Mouse (Mus musculus) liver, embryonic 14.5 days (tissue): ENCODE data around the gene Pramel6. TPM values are rescaled to one million over a fixed set of nuclear protein-coding genes. Genes with fewer than 3 reads are reported as not detected.
"Not testable (repeated sequence)": the region's sequence is repeated elsewhere in the genome, so short reads cannot be mapped to it uniquely, and the experiment has no call there.

Experiments
- ATAC-seq: fragments of 200-750 bp; cut with Nextera tagmentation; 2 replicates; pipeline ENCODE4 v1.8.0; 2017; ENCODE audit warnings: moderate number of reproducible peaks, mild to moderate bottlenecking, moderate library complexity; ENCODE audit not compliant: insufficient read depth
- DNase-seq, 3 experiments: peaks; one replicate each; pipeline ENCODE4 v3.0.0-alpha.2; 2012 to 2013; ENCODE audit warnings: low read depth in 3 of 3, low spot score in 3 of 3
- H3K27ac ChIP-seq: fragments of 300-500 bp; sonication (generic); 2 replicates; pipeline ENCODE4 v1.5.1; 2014; ENCODE audit warnings: moderate library complexity, mild to moderate bottlenecking, control low read depth, inconsistent platforms
- H3K27me3 ChIP-seq: fragments of 300-500 bp; sonication (generic); 2 replicates; pipeline ENCODE4 v1.6.1; 2014; ENCODE audit warnings: mild to moderate bottlenecking, low read length, moderate library complexity; ENCODE audit not compliant: control insufficient read depth, insufficient read depth
- H3K36me3 ChIP-seq: fragments of 300-500 bp; sonication (generic); replicated peaks from 2 replicates; pipeline ENCODE4 v1.6.1; 2014; ENCODE audit warnings: low read depth; ENCODE audit not compliant: control insufficient read depth, insufficient read depth
- H3K4me1 ChIP-seq, 2 experiments: fragments of 200-500 bp in 1 of 2; fragments of 300-500 bp in 1 of 2; sonication (generic) in 1 of 2; replicated peaks; 2 replicates each; pipeline ENCODE4 v1.6.1; 2012 to 2014; ENCODE audit warnings: antibody characterized with exemption in 1 of 2, inconsistent platforms in 1 of 2, low read length in 1 of 2; ENCODE audit not compliant: control insufficient read depth in 2 of 2, insufficient read depth in 2 of 2
- H3K4me2 ChIP-seq: fragments of 300-500 bp; sonication (generic); 2 replicates; pipeline ENCODE4 v1.6.1; 2014; ENCODE audit warnings: low read depth, mild to moderate bottlenecking, control low read depth, moderate library complexity
- H3K4me3 ChIP-seq, 2 experiments: fragments of 200-500 bp in 1 of 2; fragments of 300-500 bp in 1 of 2; sonication (generic) in 1 of 2; 2 replicates each; pipeline ENCODE4 v1.5.1; 2012 to 2014; ENCODE audit warnings: low read depth in 2 of 2, low read length in 2 of 2, mild to moderate bottlenecking in 2 of 2, control low read depth in 1 of 2, inconsistent platforms in 1 of 2, moderate library complexity in 1 of 2; ENCODE audit not compliant: insufficient read depth in 1 of 2
- H3K9ac ChIP-seq: fragments of 300-500 bp; sonication (generic); replicated peaks from 2 replicates; pipeline ENCODE4 v1.6.1; 2014; ENCODE audit warnings: mild to moderate bottlenecking, control low read depth, moderate library complexity
- H3K9me3 ChIP-seq: fragments of 300-500 bp; sonication (generic); 2 replicates; pipeline ENCODE4 v1.6.1; 2016; ENCODE audit warnings: low read length, mixed read lengths; ENCODE audit not compliant: control insufficient read depth
- CTCF ChIP-seq: IDR thresholded peaks from 2 replicates; pipeline ENCODE4 v1.5.1; 2016; ENCODE audit warnings: antibody characterized with exemption, low read depth, control low read depth
- EP300 ChIP-seq: IDR thresholded peaks from 2 replicates; pipeline ENCODE4 v1.6.1; 2016; ENCODE audit warnings: antibody characterized with exemption, low read depth
- WGBS: fragments of 180-500 bp; shearing (Covaris S2); extraction: QIAGEN DNeasy Blood & Tissue Kit; methylation state at CpG from one replicate; pipeline ENCODE4 v1.1.7; 2014; ENCODE audit not compliant: insufficient replicate concordance; 5-methylcytosine and 5-hydroxymethylcytosine counted together
- polyA plus RNA-seq, 2 experiments: library from polyadenylated mRNA; depleted of rRNA in 1 of 2; stranded (reverse) in 1 of 2; unstranded in 1 of 2; fragments of >200 nt; fragmentation: Nextera tagmentation in 1 of 2; extraction: Ambion mirVana in 1 of 2; gene quantifications; 2 replicates each; pipeline versions ENCODE4 v1.2.1 to v1.2.3; 2012 to 2014

Gene Pramel6
- not detected in 2 replicates for polyA plus RNA-seq (2012; rRNA removed)
- polyA plus RNA-seq (2014; fragmentation: Nextera tagmentation; extraction: Ambion mirVana): not detected in 2 replicates

GRCm38 (mm10) chr2:87506265-87506664, at the start of gene Pramel6:
TSS of gene Pramel6 (plus strand) at chr2:87506565.
- Histone ChIP-seq H3K36me3 (no peaks in the 10 kb centered on the region), H3K27ac (no peak within 1 kb of the TSS), H3K9me3 (no peaks in the 10 kb centered on the region), H3K9ac (no peak within 1 kb of the TSS), H3K4me3 (no peak within 1 kb of the TSS), H3K27me3 (no peaks in the 10 kb centered on the region), H3K4me1 (no peaks in the 10 kb centered on the region), H3K4me2 (no peak within 1 kb of the TSS)
- 61% methylated on average over 6 of the region's 6 CpGs for WGBS
- ATAC-seq (no peak), DNase-seq (no peak)
- TF ChIP-seq EP300: no peak
- TF ChIP-seq CTCF: no peak

GRCm38 (mm10) chr2:87461769-87462168, 44.6 kb upstream of the Pramel6 start:
- DNase-seq (no peak), ATAC-seq (no peak)
- H3K4me2 ChIP-seq: no peak overlapping the region
- no peaks in the 10 kb centered on the region for H3K9me3 ChIP-seq
- H3K4me3 ChIP-seq: no peak overlapping the region
- WGBS: 64% methylated on average over 4 of the region's 4 CpGs
- TF ChIP-seq EP300 (no peak), CTCF (no peak)
- no peaks in the 10 kb centered on the region for H3K27me3 ChIP-seq
- no peaks in the 10 kb centered on the region for H3K36me3 ChIP-seq
- no peaks in the 10 kb centered on the region for H3K4me1 ChIP-seq
- no peak overlapping the region for H3K9ac ChIP-seq
- H3K27ac ChIP-seq: no peak overlapping the region

GRCm38 (mm10) chr2:87480207-87480606, 26.2 kb upstream of the Pramel6 start:
- DNase-seq: no peak
- Histone ChIP-seq H3K27me3 (no peaks in the 10 kb centered on the region), H3K9ac (no peak overlapping the region), H3K4me2 (no peak overlapping the region), H3K27ac (no peak overlapping the region), H3K4me3 (no peak overlapping the region), H3K9me3 (no peaks in the 10 kb centered on the region), H3K4me1 (no peaks in the 10 kb centered on the region), H3K36me3 (no peaks in the 10 kb centered on the region)
- no peak for ATAC-seq
- no peak for TF ChIP-seq EP300
- no peak for TF ChIP-seq CTCF

GRCm38 (mm10) chr2:87481158-87481557, 25.2 kb upstream of the Pramel6 start:
- no peak for ATAC-seq
- no peak overlapping the region for H3K27ac ChIP-seq
- DNase-seq: no peak
- H3K9me3 ChIP-seq: no peaks in the 10 kb centered on the region
- no peaks in the 10 kb centered on the region for H3K4me1 ChIP-seq
- 50% methylated on average over 4 of the region's 4 CpGs for WGBS
- H3K4me3 ChIP-seq: no peak overlapping the region
- H3K27me3 ChIP-seq: no peaks in the 10 kb centered on the region
- no peak overlapping the region for H3K4me2 ChIP-seq
- no peaks in the 10 kb centered on the region for H3K36me3 ChIP-seq
- TF ChIP-seq EP300 (no peak), CTCF (no peak)
- no peak overlapping the region for H3K9ac ChIP-seq

- no peak overlapping the region for H3K27ac ChIP-seq
- no peaks in the 10 kb centered on the region for H3K36me3 ChIP-seq
- no peaks in the 10 kb centered on the region for H3K9me3 ChIP-seq
- no peak overlapping the region for H3K4me3 ChIP-seq
- TF ChIP-seq CTCF: no peak
- no peak for TF ChIP-seq EP300
- no peaks in the 10 kb centered on the region for H3K27me3 ChIP-seq
- H3K9ac ChIP-seq: no peak overlapping the region
- DNase-seq (no peak), ATAC-seq (no peak)
- H3K4me2 ChIP-seq: no peak overlapping the region
- no peaks in the 10 kb centered on the region for H3K4me1 ChIP-seq
- 60% methylated on average over 2 of the region's 2 CpGs for WGBS
Measured at GRCm38 (mm10) chr2:87482276-87482675, 24.1 kb upstream of the Pramel6 start.

GRCm38 (mm10) chr2:87496993-87497392, 9.4 kb upstream of the Pramel6 start, which contains the start of gene Pramel7:
TSS of gene Pramel7 (minus strand) at chr2:87497093.
- 53% methylated on average over 4 of the region's 5 CpGs for WGBS

More at GRCm38 (mm10) chr2:87496993-87497392, 9.4 kb upstream of the Pramel6 start, which contains the start of gene Pramel7:
- ATAC-seq, H3K4me2 ChIP-seq, H3K9me3 ChIP-seq, H3K4me1 ChIP-seq, H3K9ac ChIP-seq, H3K27ac ChIP-seq, H3K4me3 ChIP-seq, DNase-seq, H3K36me3 ChIP-seq, H3K27me3 ChIP-seq: not testable (repeated sequence)
